Mouse (Mus musculus): Measurements from ENCODE around the gene Arhgap22.

DNA sequence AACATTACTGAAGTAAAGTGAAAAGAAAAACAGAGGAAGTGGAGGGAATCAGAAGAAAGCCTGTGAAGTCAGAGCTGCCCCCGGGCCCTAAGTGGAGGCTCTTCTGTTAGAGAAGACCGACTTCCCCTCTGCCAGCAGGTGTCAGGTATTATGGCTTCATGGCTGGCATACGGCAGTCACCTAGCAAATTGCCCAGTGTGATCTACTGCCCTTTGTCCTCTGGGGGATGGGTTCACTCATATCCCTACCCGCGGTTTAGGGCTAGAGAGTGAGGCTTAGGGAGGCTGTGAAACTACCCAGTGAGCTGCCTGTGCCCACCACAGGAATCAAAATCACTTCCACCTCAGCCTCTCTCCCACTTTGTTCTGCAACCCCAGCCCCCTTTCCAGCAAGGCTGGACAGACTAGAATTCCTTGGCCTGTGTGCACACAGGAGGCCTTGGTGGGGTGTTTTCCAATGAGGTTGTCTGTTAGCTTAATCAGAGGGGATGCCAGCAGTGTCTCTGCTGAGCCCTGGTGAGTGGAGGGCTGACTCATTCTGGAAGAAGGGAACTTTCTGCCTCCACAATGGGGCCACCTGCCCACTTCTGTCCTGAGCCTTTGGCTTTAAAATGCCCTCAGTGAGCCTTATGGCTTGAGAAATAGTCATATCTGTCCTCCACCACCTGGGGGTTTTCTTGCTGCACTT lies 1.4 kb upstream of the Arhgap22 start:
- no peak for TF ChIP-seq ZKSCAN1 (IDR thresholded peaks at IDR 0.05; ENCODE audit: low read depth, low read length)
- TF ChIP-seq POLR2A (IDR thresholded peaks at IDR 0.05; ENCODE audit: control insufficient read depth in 1 of 2, insufficient read depth in 1 of 2, low read depth in 1 of 2, low read length in 2 of 2, poor library complexity in 1 of 2) = no peak
- no peak for TF ChIP-seq MAX (IDR thresholded peaks at IDR 0.05; ENCODE audit: low read length)
- no peak for TF ChIP-seq USF1 (IDR thresholded peaks at IDR 0.05; ENCODE audit: low read depth, low read length)
- no peak for TF ChIP-seq CTCF (IDR thresholded peaks at IDR 0.05 in 2 of 3, conservative IDR thresholded peaks at IDR 0.05 in 1 of 3; ENCODE audit: control insufficient read depth in 1 of 3, insufficient read depth in 1 of 3, low read depth in 2 of 3, low read length in 3 of 3, poor library complexity in 1 of 3, severe bottlenecking in 1 of 3)
- TF ChIP-seq TBP (IDR thresholded peaks at IDR 0.05; ENCODE audit: low read depth, low read length) = no peak
- no peak for TF ChIP-seq POLR2AphosphoS2 (IDR thresholded peaks at IDR 0.05; ENCODE audit: low read length)
- no peak for TF ChIP-seq GATA1 (IDR thresholded peaks at IDR 0.05; ENCODE audit: low read depth, low read length)
- no peak for TF ChIP-seq ZNF384 (IDR thresholded peaks at IDR 0.05; ENCODE audit: low read depth, low read length)
- TF ChIP-seq JUND (IDR thresholded peaks at IDR 0.05; ENCODE audit: low read depth, low read length) = no peak
- TF ChIP-seq MYB (IDR thresholded peaks at IDR 0.05; ENCODE audit: low read depth, low read length) = no peak
- no peak for TF ChIP-seq MYC (IDR thresholded peaks at IDR 0.05; ENCODE audit: low read depth, low read length)
- no peak for TF ChIP-seq ELF1 (IDR thresholded peaks at IDR 0.05; ENCODE audit: low read depth, low read length)
- no peak for TF ChIP-seq NRF1 (IDR thresholded peaks at IDR 0.05; ENCODE audit: insufficient read depth, low read depth, low read length, poor library complexity, severe bottlenecking)

Measured in MEL (cell line).